Mouse (Mus musculus) embryonic facial prominence, embryonic 10.5 days (tissue): ENCODE data around the gene Uspl1. TPM values are rescaled to one million over a fixed set of nuclear protein-coding genes. Genes with fewer than 3 reads are reported as not detected.

ENCODE experiments used
- DNase-seq: peaks from one replicate; pipeline ENCODE4 v3.0.0-alpha.2; 2017; ENCODE audit warnings: low spot score
- H3K27ac ChIP-seq: fragments of 300-500 bp; sonication (generic); replicated peaks from 2 replicates; pipeline ENCODE4 v1.5.1; 2016; ENCODE audit warnings: mild to moderate bottlenecking
- H3K27me3 ChIP-seq: fragments of 300-500 bp; sonication (generic); replicated peaks from 2 replicates; pipeline ENCODE4 v1.6.1; 2016; ENCODE audit warnings: low read depth, mild to moderate bottlenecking; ENCODE audit not compliant: poor library complexity, severe bottlenecking
- H3K36me3 ChIP-seq: fragments of 300-500 bp; sonication (generic); replicated peaks from 2 replicates; pipeline ENCODE4 v1.6.1; 2016; ENCODE audit warnings: mild to moderate bottlenecking, moderate library complexity
- H3K4me1 ChIP-seq: fragments of 300-500 bp; sonication (generic); 2 replicates; pipeline ENCODE4 v1.6.1; 2016
- H3K4me3 ChIP-seq: fragments of 300-500 bp; sonication (generic); 2 replicates; pipeline ENCODE4 v1.5.1; 2016; ENCODE audit warnings: mild to moderate bottlenecking, moderate library complexity
- H3K9me3 ChIP-seq: fragments of 300-500 bp; sonication (generic); 2 replicates; pipeline ENCODE4 v1.6.1; 2016; ENCODE audit warnings: mild to moderate bottlenecking
- WGBS: fragments of 180-500 bp; shearing (Covaris S2); methylation state at CpG from one replicate; pipeline ENCODE4 v1.1.7; 2016; 5-methylcytosine and 5-hydroxymethylcytosine counted together
- polyA plus RNA-seq: library from polyadenylated mRNA; unstranded; fragments of >200 nt; fragmentation: Nextera tagmentation; extraction: Ambion mirVana; gene quantifications from 2 replicates; pipeline ENCODE4 v1.2.1, GENCODE M21; 2016

Gene Uspl1
- polyA plus RNA-seq, 1 experiment from 2014 or later: 76.3 TPM

GRCm38 (mm10) chr5:149202941-149203340 is 18.8 kb downstream of the Uspl1 start:
- H3K36me3 ChIP-seq: peaks cover 90% of the 10 kb centered on the region
- H3K9me3 ChIP-seq: no peaks in the 10 kb centered on the region
- no peaks in the 10 kb centered on the region for H3K27me3 ChIP-seq
- no peak for DNase-seq
- H3K4me1 ChIP-seq: peaks cover 13% of the 10 kb centered on the region
- no peak overlapping the region for H3K27ac ChIP-seq
- 78% methylated on average over 5 of the region's 5 CpGs for WGBS
- H3K4me3 ChIP-seq: no peak overlapping the region

DNA sequence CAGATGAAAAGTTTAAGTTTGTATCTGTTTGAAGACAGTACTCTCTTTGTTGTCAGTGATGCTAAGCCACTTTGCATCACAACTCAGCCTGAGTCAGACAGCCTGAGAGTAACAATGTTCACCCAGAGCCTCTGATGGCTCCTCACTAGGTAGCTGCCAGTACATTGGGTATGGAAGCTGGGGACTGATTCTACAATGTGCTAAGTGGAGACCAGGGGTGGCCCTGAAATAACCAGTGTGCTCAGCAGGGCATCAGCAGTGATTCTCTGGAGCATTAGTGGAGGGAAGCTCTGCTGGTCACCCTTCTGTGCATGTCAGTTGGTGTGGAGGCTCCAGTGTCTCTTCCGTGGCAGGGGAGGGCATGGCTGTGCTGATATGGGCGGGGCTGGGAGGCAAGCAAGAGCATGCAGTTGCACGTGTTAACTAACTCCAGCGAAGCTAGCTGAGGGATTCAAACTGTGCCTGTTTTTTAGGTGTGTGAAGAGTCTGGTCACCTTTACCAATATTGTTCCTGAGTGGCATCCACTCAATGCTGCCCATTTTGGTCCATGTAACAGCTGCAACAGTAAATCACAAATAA is 19.7 kb downstream of the Uspl1 start:
- Histone ChIP-seq H3K4me1 (peaks cover 13% of the 10 kb centered on the region), H3K27me3 (no peaks in the 10 kb centered on the region), H3K27ac (no peak overlapping the region), H3K9me3 (no peaks in the 10 kb centered on the region), H3K4me3 (no peak overlapping the region), H3K36me3 (peaks cover 92% of the 10 kb centered on the region)
- 88% methylated on average over 4 of the region's 4 CpGs for WGBS
- DNase-seq: no peak

- no peak for DNase-seq
- H3K27me3 ChIP-seq: no peaks in the 10 kb centered on the region
- H3K9me3 ChIP-seq: no peaks in the 10 kb centered on the region
- WGBS: 91% methylated on average over 7 of the region's 7 CpGs
- H3K36me3 ChIP-seq: peaks cover 92% of the 10 kb centered on the region
- no peak overlapping the region for H3K27ac ChIP-seq
- peaks cover 16% of the 10 kb centered on the region for H3K4me1 ChIP-seq
- H3K4me3 ChIP-seq: no peak overlapping the region
Measured at GRCm38 (mm10) chr5:149204822-149205221, 20.7 kb downstream of the Uspl1 start.

- Histone ChIP-seq H3K4me1 (peaks cover 16% of the 10 kb centered on the region), H3K9me3 (no peaks in the 10 kb centered on the region), H3K27me3 (no peaks in the 10 kb centered on the region), H3K27ac (no peak overlapping the region), H3K36me3 (peaks cover 94% of the 10 kb centered on the region), H3K4me3 (no peak overlapping the region)
- no peak for DNase-seq
- WGBS: 89% methylated on average over 8 of the region's 8 CpGs
Measured at GRCm38 (mm10) chr5:149205265-149205664, 21.1 kb downstream of the Uspl1 start.

GRCm38 (mm10) chr5:149206286-149206685 is 22.1 kb downstream of the Uspl1 start:
- DNase-seq: no peak

GRCm38 (mm10) chr5:149207661-149208060 is 23.5 kb downstream of the Uspl1 start:
- Histone ChIP-seq H3K36me3 (peaks cover 96% of the 10 kb centered on the region), H3K27ac (no peak overlapping the region), H3K27me3 (no peaks in the 10 kb centered on the region), H3K4me3 (no peak overlapping the region), H3K4me1 (peaks cover 13% of the 10 kb centered on the region), H3K9me3 (no peaks in the 10 kb centered on the region)
- no peak for DNase-seq
- WGBS: 89% methylated on average over 6 of the region's 6 CpGs

More at GRCm38 (mm10) chr5:149206286-149206685, 22.1 kb downstream of the Uspl1 start:
- H3K36me3 ChIP-seq: peaks cover 96% of the 10 kb centered on the region
- no peak overlapping the region for H3K27ac ChIP-seq
- 90% methylated on average over 5 of the region's 5 CpGs for WGBS
- H3K9me3 ChIP-seq: no peaks in the 10 kb centered on the region
- H3K4me3 ChIP-seq: no peak overlapping the region
- no peaks in the 10 kb centered on the region for H3K27me3 ChIP-seq
- H3K4me1 ChIP-seq: peaks cover 16% of the 10 kb centered on the region

DNA sequence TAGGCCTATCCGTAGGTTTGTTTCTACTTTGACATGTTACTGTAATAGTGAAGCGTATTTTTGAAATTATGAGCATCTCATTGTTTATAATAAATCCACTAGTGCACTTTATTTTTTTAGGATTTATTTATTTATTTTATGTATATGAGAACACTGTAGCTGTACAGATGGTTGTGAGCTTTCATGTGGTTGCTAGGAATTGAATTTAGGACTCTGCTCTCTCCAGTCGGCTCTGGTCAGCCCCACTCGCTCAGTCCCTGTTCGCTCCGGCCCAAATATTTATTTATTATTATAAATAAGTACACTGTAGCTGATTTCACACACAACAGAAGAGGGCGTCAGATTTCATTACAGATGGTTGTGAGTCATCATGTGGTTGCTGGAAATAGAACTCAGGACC is 24.6 kb downstream of the Uspl1 start:
- Histone ChIP-seq H3K4me3 (no peak overlapping the region), H3K27me3 (no peaks in the 10 kb centered on the region), H3K9me3 (no peaks in the 10 kb centered on the region), H3K27ac (no peak overlapping the region), H3K4me1 (peaks cover 6% of the 10 kb centered on the region; the same call in 1 of the 2 replicates), H3K36me3 (peaks cover 96% of the 10 kb centered on the region)
- DNase-seq: no peak
- 91% methylated on average over 7 of the region's 7 CpGs for WGBS

DNA sequence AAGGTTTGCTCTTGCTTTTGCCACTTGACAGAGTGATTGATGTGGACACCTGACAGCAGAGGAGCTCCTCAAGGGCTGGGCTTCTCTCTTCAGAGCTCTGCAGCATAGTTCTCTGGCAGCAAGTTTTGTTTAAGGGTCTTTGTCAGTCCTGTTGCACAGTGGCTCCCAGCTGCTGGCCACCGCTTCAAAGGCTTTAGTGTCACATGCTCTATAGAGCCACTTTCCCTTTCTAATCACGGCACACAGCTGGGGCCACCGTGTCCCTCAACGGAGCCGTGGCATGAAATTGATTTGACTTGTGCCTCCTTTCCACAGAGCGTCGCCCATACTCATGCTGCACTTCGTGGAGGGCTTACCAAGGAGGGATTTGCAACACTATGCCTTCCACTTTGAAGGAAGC is 25.2 kb downstream of the Uspl1 start:
- no peak for DNase-seq
- no peaks in the 10 kb centered on the region for H3K9me3 ChIP-seq
- H3K4me1 ChIP-seq: 0 out of 2 replicates have a peak, but pooled peaks cover 4% of the 10 kb centered on the region
- peaks cover 96% of the 10 kb centered on the region for H3K36me3 ChIP-seq
- H3K4me3 ChIP-seq: no peak overlapping the region
- H3K27me3 ChIP-seq: no peaks in the 10 kb centered on the region
- 58% methylated on average over 8 of the region's 8 CpGs for WGBS
- no peak overlapping the region for H3K27ac ChIP-seq

DNA sequence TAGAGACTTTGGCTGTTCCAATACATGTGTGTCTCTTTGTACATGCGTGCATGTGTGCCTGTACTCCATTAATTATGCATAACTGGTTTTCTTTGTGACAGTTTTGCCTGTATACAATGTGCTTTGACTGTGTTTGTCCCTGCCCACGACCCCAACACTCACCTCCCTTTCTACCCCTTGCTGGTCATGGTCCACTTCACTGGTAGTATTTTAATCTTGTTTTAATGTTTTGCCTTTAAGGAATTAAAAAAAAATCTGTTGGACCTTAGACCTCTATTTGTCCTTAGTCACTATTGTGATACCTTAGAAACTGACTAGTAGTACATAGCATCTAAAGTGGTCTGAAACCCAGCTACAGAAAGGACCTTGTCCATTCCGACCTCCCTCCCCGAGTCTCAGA is 26.9 kb downstream of the Uspl1 start:
- Histone ChIP-seq H3K9me3 (no peaks in the 10 kb centered on the region), H3K27ac (no peak overlapping the region), H3K4me1 (0 out of 2 replicates have a peak, but pooled peaks cover 4% of the 10 kb centered on the region), H3K36me3 (peaks cover 98% of the 10 kb centered on the region), H3K4me3 (no peak overlapping the region), H3K27me3 (no peaks in the 10 kb centered on the region)
- DNase-seq: no peak
- WGBS: 87% methylated on average over 4 of the region's 4 CpGs

DNA sequence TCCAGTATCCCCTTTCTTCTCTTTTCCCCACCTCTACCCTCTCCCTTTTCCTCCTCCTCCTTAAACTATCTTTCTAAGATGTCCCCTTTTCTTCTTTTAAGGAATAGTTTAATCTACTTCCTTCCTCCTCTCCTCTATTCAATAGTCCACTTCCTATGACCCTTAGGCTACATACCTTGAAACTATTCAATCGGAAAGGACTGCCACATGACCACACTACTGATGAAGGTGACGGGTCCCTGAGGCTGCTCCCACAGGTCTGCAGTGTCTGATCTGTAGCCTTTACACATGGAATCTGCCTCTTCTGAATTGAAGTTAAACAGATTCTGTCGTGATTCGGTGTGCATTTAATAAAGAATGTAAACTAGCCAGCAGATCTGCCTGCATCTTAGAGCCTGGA is 28.7 kb downstream of the Uspl1 start:
- H3K9me3 ChIP-seq: no peaks in the 10 kb centered on the region
- DNase-seq: no peak
- peaks cover 100% of the 10 kb centered on the region for H3K36me3 ChIP-seq
- no peak overlapping the region for H3K4me3 ChIP-seq
- H3K27ac ChIP-seq: no peak overlapping the region
- H3K27me3 ChIP-seq: no peaks in the 10 kb centered on the region
- WGBS: 81% methylated on average over 4 of the region's 4 CpGs
- H3K4me1 ChIP-seq: 0 out of 2 replicates have a peak, but pooled peaks cover 4% of the 10 kb centered on the region

DNA sequence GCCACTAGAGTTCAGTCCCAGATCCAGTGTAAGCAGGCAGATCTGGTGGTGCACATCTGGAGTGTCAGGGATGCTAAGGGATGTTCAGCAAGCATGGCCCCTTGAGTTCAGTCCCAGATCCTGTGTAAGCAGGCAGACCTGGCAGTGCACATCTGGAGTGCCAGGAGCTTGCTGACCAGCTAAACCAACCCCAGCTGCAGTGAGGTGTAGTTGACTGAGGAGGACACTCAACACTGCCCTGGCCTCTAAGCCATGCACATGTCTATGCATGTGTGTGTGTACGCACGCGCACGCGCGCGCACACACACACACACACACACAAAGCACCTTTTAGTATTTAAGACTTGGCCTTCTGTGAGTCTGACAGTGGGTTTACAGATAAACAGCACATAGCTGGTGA is 31.4 kb downstream of the Uspl1 start:
- no peak overlapping the region for H3K4me3 ChIP-seq
- H3K27me3 ChIP-seq: no peaks in the 10 kb centered on the region
- no peak overlapping the region for H3K27ac ChIP-seq
- no peaks in the 10 kb centered on the region for H3K9me3 ChIP-seq
- peaks cover 75% of the 10 kb centered on the region for H3K36me3 ChIP-seq
- 98% methylated on average over 7 of the region's 7 CpGs for WGBS
- no peaks in the 10 kb centered on the region for H3K4me1 ChIP-seq
- DNase-seq: no peak

GRCm38 (mm10) chr5:149217524-149218357 is 33.6 kb downstream of the Uspl1 start:
- H3K36me3 ChIP-seq: peaks cover 53% of the 10 kb centered on the region
- H3K9me3 ChIP-seq: peaks cover 8% of the 10 kb centered on the region; the same call in 1 of the 2 replicates
- no peaks in the 10 kb centered on the region for H3K4me1 ChIP-seq
- WGBS: 82% methylated on average over 6 of the region's 6 CpGs
- no peak overlapping the region for H3K27ac ChIP-seq
- no peak for DNase-seq
- H3K27me3 ChIP-seq: no peaks in the 10 kb centered on the region
- H3K4me3 ChIP-seq: no peak overlapping the region

DNA sequence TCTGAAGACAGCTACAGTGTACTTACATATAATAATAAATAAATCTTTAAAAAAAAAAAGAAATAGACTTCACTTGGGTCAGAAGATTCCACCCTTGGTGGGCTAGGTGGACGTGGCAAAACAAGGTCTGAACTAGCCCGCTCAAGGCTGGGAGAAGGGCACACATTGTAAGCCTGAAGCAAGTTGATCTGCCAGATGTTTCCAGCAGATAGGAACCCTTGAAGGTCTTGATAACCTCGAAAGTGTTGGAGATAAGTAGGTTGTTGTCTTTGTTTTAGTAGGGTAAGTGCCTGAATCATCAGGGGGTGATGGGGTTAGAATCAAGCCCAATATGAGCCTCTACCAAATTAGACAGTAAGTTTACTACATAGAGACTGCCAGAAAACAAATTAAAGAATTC is 35.3 kb downstream of the Uspl1 start:
- WGBS: 85% methylated on average over 3 of the region's 3 CpGs

More for the DNA sequence above, 35.3 kb downstream of the Uspl1 start:
- Histone ChIP-seq H3K27ac (no peak overlapping the region), H3K27me3 (no peaks in the 10 kb centered on the region), H3K4me3 (no peak overlapping the region), H3K36me3 (peaks cover 35% of the 10 kb centered on the region), H3K9me3 (peaks cover 8% of the 10 kb centered on the region; the same call in 1 of the 2 replicates), H3K4me1 (peaks cover 9% of the 10 kb centered on the region)
- no peak for DNase-seq
